Mouse (Mus musculus): ENCODE results near the gene Ppfia3.
"Not testable (repeated sequence)": the region's sequence is repeated elsewhere in the genome, so short reads cannot be mapped to it uniquely, and the experiment has no call there.

Ppfia3 gene

GRCm38 (mm10) chr7:45366652-45367019, at the start of gene Ppfia3:
Ppfia3 (minus strand) TSS chr7:45367019.
- no peak for DNase-seq (ENCODE audit: low spot score)

- peak; percentile 28 for DNase-seq (ENCODE audit: low spot score)
These were observed 48.8 kb upstream of the Ppfia3 start for GRCm38 (mm10) chr7:45415636-45416035.

- no peak for DNase-seq (ENCODE audit: low spot score)
These were observed 48.0 kb upstream of the Ppfia3 start for GRCm38 (mm10) chr7:45414740-45415224.

- no peak for DNase-seq (ENCODE audit: low spot score)
These were observed 47.3 kb upstream of the Ppfia3 start for GRCm38 (mm10) chr7:45413864-45414739.

GRCm38 (mm10) chr7:45413113-45413863, 46.5 kb upstream of the Ppfia3 start, which contains the start of gene Ntf5:
Ntf5 (plus strand) TSS chr7:45413695.
- DNase-seq (ENCODE audit: low spot score), result no peak

GRCm38 (mm10) chr7:45412421-45412820, 45.6 kb upstream of the Ppfia3 start:
- DNase-seq (ENCODE audit: low spot score), result no peak

GRCm38 (mm10) chr7:45409497-45410163, 42.8 kb upstream of the Ppfia3 start:
- DNase-seq (ENCODE audit: low spot score), result no peak

- no peak for DNase-seq (ENCODE audit: low spot score)
These were observed 42.1 kb upstream of the Ppfia3 start for GRCm38 (mm10) chr7:45408949-45409348.

GRCm38 (mm10) chr7:45408351-45408750, 41.5 kb upstream of the Ppfia3 start:
- no peak for DNase-seq (ENCODE audit: low spot score)

- DNase-seq (ENCODE audit: low spot score), result no peak
These were observed 41.0 kb upstream of the Ppfia3 start for GRCm38 (mm10) chr7:45407836-45408235.

- no peak for DNase-seq (ENCODE audit: low spot score)
These were observed 39.6 kb upstream of the Ppfia3 start for GRCm38 (mm10) chr7:45406157-45407156.

- DNase-seq (ENCODE audit: low spot score), result peak; percentile 56
These were observed 38.6 kb upstream of the Ppfia3 start, which contains the start of gene Kcna7 for GRCm38 (mm10) chr7:45405091-45406075. Kcna7 (plus strand) TSS chr7:45405653.

GRCm38 (mm10) chr7:45403532-45404261, 36.9 kb upstream of the Ppfia3 start:
- DNase-seq (ENCODE audit: low spot score), result peak; percentile 67

GRCm38 (mm10) chr7:45401521-45402085, 34.8 kb upstream of the Ppfia3 start:
- DNase-seq (ENCODE audit: low spot score), result no peak

GRCm38 (mm10) chr7:45396787-45397186, 30.0 kb upstream of the Ppfia3 start:
- DNase-seq (ENCODE audit: low spot score), result no peak

GRCm38 (mm10) chr7:45396337-45396775, 29.5 kb upstream of the Ppfia3 start:
- DNase-seq (ENCODE audit: low spot score), result not testable (repeated sequence)

GRCm38 (mm10) chr7:45395578-45396336, 28.9 kb upstream of the Ppfia3 start, which contains the start of gene Snrnp70:
Snrnp70 (minus strand) TSS chr7:45395742.
- peak; percentile 100 for DNase-seq (ENCODE audit: low spot score)

GRCm38 (mm10) chr7:45395129-45395541, 28.3 kb upstream of the Ppfia3 start:
- no peak for DNase-seq (ENCODE audit: low spot score)

All from T-cell, adult 2 months (primary cell).